ENCODE assay signal across 4 mouse cellular contexts in the genomic region with DNA sequence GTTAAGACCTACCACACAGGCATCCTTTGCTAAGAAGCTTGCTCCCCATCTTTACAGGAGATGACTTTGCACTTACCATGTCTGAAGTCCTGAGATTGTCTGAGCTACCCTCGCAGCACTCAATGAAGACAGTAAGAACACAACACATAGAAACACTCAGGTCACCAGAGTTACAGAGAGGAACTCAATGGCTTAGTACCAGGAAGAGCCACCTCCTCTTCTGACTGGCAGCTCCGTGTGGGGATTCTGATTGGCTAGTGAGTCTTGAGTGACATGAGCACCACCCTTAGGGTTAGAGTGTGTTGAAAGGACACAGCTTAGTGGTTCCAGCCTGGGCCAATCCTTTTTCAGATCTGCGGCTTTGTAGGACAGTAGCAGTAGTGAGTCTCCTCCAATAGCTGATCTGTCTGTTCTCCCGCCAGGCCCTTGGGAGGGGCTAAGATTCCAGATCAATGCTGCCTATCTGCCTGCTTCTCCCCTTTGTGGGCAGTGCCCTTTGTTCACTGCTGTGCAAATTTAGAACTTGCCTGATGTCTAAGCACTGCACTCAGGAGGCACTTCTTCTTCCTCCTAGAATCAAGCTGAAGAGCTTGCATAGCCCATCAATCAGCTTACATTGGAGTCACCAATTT. TPM values are rescaled to one million over a fixed set of nuclear protein-coding genes. Genes with fewer than 3 reads are reported as not detected.
"Had no signal": no experiment of that assay in that cellular context is flagged by ENCODE, and none has a peak within 500 bp of the region (broad histone marks: within the 10 kb centered on the region; RNA-seq: fewer than 3 reads in every experiment).

No protein-coding gene starts in this region.

RNA-seq across cellular contexts. Expression of a gene that starts 5.7 kb away (rescaled TPM):
- total RNA-seq: monocyte, adult 5-6 weeks; neutrophil, adult 5-6 weeks had no signal
- polyA plus RNA-seq: large intestine, adult 2 months; liver, embryonic 12.5 days had no signal
